Mouse (Mus musculus): ENCODE results near the gene Ifitm2.

- TF ChIP-seq POLR2A (IDR thresholded peaks at IDR 0.05; ENCODE audit: low read depth, low read length) (no peak), CTCF (IDR thresholded peaks at IDR 0.05; ENCODE audit: extremely low read depth, insufficient read length, insufficient replicate concordance, low read depth, low read length) (no peak)
Observed at GRCm38 (mm10) chr7:140975465-140975864, 19.7 kb upstream of the Ifitm2 start.

All from small intestine, adult 2 months (tissue).